Mouse (Mus musculus) intestine, postnatal 0 days (tissue): ENCODE measurements around the gene Art4. TPM values are rescaled to one million over a fixed set of nuclear protein-coding genes. Genes with fewer than 3 reads are reported as not detected.
A peak's percentile ranks its signal among the peaks of the same experiment; 100 is the strongest.

Experiments
- ATAC-seq: fragments of 200-750 bp; cut with Nextera tagmentation; 2 replicates; pipeline ENCODE4 v1.8.0; 2017; ENCODE audit warnings: mild to moderate bottlenecking, moderate TSS enrichment, moderate library complexity
- H3K27ac ChIP-seq: fragments of 300-500 bp; sonication (generic); 2 replicates; pipeline ENCODE4 v1.5.1; 2014; ENCODE audit warnings: mild to moderate bottlenecking, low read depth, low read length, moderate library complexity
- H3K27me3 ChIP-seq: fragments of 300-500 bp; sonication (generic); replicated peaks from 2 replicates; pipeline ENCODE4 v1.6.1; 2014; ENCODE audit warnings: low read length, mixed read lengths; ENCODE audit not compliant: control insufficient read depth, insufficient read depth
- H3K36me3 ChIP-seq: fragments of 300-500 bp; sonication (generic); 2 replicates; pipeline ENCODE4 v1.6.1; 2014; ENCODE audit warnings: mild to moderate bottlenecking, moderate library complexity; ENCODE audit not compliant: control insufficient read depth, insufficient read depth
- H3K4me1 ChIP-seq: fragments of 300-500 bp; sonication (generic); replicated peaks from 2 replicates; pipeline ENCODE4 v1.6.1; 2014; ENCODE audit warnings: antibody characterized with exemption, low read length, mixed read lengths; ENCODE audit not compliant: control insufficient read depth, insufficient read depth
- H3K4me2 ChIP-seq: fragments of 300-500 bp; sonication (generic); replicated peaks from 2 replicates; pipeline ENCODE4 v1.6.1; 2014; ENCODE audit warnings: low read depth, mild to moderate bottlenecking, moderate library complexity
- H3K4me3 ChIP-seq: fragments of 300-500 bp; sonication (generic); 2 replicates; pipeline ENCODE4 v1.5.1; 2014; ENCODE audit warnings: low read depth, low read length
- H3K9ac ChIP-seq: fragments of 300-500 bp; sonication (generic); 2 replicates; pipeline ENCODE4 v1.6.1; 2014; ENCODE audit warnings: mild to moderate bottlenecking, low read depth, low read length
- H3K9me3 ChIP-seq: fragments of 300-500 bp; sonication (generic); 2 replicates; pipeline ENCODE4 v1.6.1; 2016; ENCODE audit warnings: mixed run types; ENCODE audit not compliant: control insufficient read depth
- CTCF ChIP-seq: sonication (generic); IDR thresholded peaks from 2 replicates; pipeline ENCODE4 v1.5.1; 2016; ENCODE audit warnings: low read depth, mild to moderate bottlenecking, control low read depth, antibody characterized with exemption, moderate library complexity
- WGBS: fragments of 180-500 bp; shearing (Covaris S2); extraction: QIAGEN DNeasy Blood & Tissue Kit; methylation state at CpG from one replicate; pipeline ENCODE4 v1.1.7; 2014; 5-methylcytosine and 5-hydroxymethylcytosine counted together
- polyA plus RNA-seq: library from polyadenylated mRNA; unstranded; fragments of >200 nt; fragmentation: Nextera tagmentation; extraction: Ambion mirVana; gene quantifications from 2 replicates; pipeline ENCODE4 v1.2.1, GENCODE M21; 2015

Art4 gene
- polyA plus RNA-seq, 1 experiment from 2014 or later = 0.55 TPM

DNA sequence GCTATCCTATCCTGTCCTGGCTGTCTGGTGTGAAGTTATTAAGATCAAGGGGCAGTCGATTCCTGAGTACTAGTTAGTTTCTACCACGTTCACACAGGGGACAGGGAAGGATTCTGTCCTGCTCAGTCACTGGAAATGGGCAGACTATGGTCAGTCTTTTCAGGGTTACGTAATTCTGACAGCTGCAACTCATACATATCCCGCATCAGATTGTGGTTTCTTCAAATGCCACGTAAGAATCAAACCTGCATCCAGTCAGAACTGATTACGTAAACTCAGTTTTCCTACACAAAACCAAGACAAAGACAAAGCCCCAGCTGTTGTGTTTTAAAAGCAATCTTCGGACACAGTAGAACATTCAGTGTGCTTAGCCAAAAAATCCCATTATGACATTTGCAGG is 42.2 kb downstream of the Art4 start:
- Histone ChIP-seq H3K27me3 (no peaks in the 10 kb centered on the region), H3K4me3 (no peak overlapping the region), H3K9me3 (no peaks in the 10 kb centered on the region), H3K4me1 (peaks cover 10% of the 10 kb centered on the region; the same call in 1 of the 2 replicates), H3K4me2 (no peak overlapping the region), H3K36me3 (peaks cover 62% of the 10 kb centered on the region), H3K27ac (no peak overlapping the region), H3K9ac (no peak overlapping the region)
- TF ChIP-seq CTCF = no peak
- WGBS = 86% methylated on average over 7 of the region's 7 CpGs
- ATAC-seq = no peak

GRCm38 (mm10) chr6:136813117-136813516 is 44.4 kb downstream of the Art4 start:
- no peaks in the 10 kb centered on the region for H3K9me3 ChIP-seq
- no peak overlapping the region for H3K27ac ChIP-seq
- peak; percentile 70 for TF ChIP-seq CTCF
- peaks cover 44% of the 10 kb centered on the region for H3K36me3 ChIP-seq
- H3K9ac ChIP-seq = no peak overlapping the region
- no peak overlapping the region for H3K4me3 ChIP-seq
- no peak for ATAC-seq
- peaks cover 13% of the 10 kb centered on the region; the same call in 1 of the 2 replicates for H3K4me1 ChIP-seq
- no peaks in the 10 kb centered on the region for H3K27me3 ChIP-seq
- WGBS = 23% methylated on average over 4 of the region's 4 CpGs
- H3K4me2 ChIP-seq = no peak overlapping the region

GRCm38 (mm10) chr6:136811196-136811595 is 46.3 kb downstream of the Art4 start:
- TF ChIP-seq CTCF = no peak
- H3K9ac ChIP-seq = no peak overlapping the region
- ATAC-seq = 0 out of 2 replicates have a peak, but pooled peaks have one; percentile 2
- WGBS = 59% methylated on average over 10 of the region's 10 CpGs
- H3K9me3 ChIP-seq = no peaks in the 10 kb centered on the region
- peaks cover 16% of the 10 kb centered on the region; the same call in 1 of the 2 replicates for H3K4me1 ChIP-seq
- no peaks in the 10 kb centered on the region for H3K27me3 ChIP-seq
- H3K4me3 ChIP-seq = no peak overlapping the region
- peaks cover 27% of the 10 kb centered on the region for H3K36me3 ChIP-seq
- peak overlapping the region; percentile 35; the same call in 1 of the 2 replicates for H3K27ac ChIP-seq
- peak overlapping the region; percentile 35 for H3K4me2 ChIP-seq

DNA sequence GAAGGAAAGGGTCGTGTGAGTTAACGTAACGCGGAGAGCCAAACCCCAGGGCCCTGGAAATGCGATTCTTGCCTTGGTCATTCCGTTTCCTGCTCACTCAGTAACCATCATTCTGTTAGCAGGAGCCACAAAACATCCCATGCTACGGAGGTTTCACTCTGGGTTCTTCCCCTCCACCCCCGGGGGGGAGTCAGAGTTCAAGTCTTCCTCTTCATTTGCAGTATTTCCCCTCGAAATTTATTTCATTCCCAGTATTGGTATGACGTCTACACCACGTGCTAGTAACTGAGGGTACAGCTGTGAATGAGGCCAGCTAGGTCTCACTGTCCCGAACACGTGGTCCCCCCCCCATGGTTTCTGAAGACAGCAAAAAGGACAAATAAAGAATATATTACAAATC is 47.9 kb downstream of the Art4 start:
- 50% methylated on average over 13 of the region's 13 CpGs for WGBS
- peak overlapping the region; percentile 85 for H3K4me3 ChIP-seq
- peak overlapping the region; percentile 90 for H3K27ac ChIP-seq
- H3K27me3 ChIP-seq = no peaks in the 10 kb centered on the region
- H3K9me3 ChIP-seq = no peaks in the 10 kb centered on the region
- TF ChIP-seq CTCF = no peak
- peaks cover 15% of the 10 kb centered on the region for H3K36me3 ChIP-seq
- no peak for ATAC-seq
- H3K4me1 ChIP-seq = peaks cover 16% of the 10 kb centered on the region; the same call in 1 of the 2 replicates
- peak overlapping the region; percentile 79 for H3K9ac ChIP-seq
- H3K4me2 ChIP-seq = peak overlapping the region; percentile 94

DNA sequence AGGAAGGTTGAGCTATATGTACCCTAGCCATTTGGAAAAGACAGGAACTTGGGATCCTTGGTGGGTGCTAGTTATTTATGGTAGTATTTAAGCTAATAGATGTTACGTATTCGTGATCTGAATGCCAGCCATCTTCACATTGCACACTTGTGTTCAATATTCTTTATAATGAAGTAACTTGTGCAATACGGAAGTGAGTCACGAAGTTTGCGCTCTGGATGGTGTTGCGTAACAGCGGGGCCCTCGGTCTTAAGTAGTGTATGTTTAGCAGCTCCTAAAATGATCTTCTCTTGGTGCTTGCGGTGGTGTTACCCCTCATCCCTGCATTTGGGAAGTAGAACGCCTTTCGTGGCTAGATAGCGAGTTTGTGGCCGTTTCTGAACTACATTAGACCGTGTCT is 48.5 kb downstream of the Art4 start:
- Histone ChIP-seq H3K4me3 (peak overlapping the region; percentile 85), H3K9me3 (no peaks in the 10 kb centered on the region), H3K9ac (peak overlapping the region; percentile 79), H3K4me2 (peak overlapping the region; percentile 94), H3K36me3 (peaks cover 9% of the 10 kb centered on the region), H3K4me1 (peaks cover 16% of the 10 kb centered on the region; the same call in 1 of the 2 replicates), H3K27me3 (no peaks in the 10 kb centered on the region), H3K27ac (peak overlapping the region; percentile 90)
- ATAC-seq = 0 out of 2 replicates have a peak, but pooled peaks have one; percentile 23
- 10% methylated on average over 14 of the region's 14 CpGs for WGBS
- no peak for TF ChIP-seq CTCF

DNA sequence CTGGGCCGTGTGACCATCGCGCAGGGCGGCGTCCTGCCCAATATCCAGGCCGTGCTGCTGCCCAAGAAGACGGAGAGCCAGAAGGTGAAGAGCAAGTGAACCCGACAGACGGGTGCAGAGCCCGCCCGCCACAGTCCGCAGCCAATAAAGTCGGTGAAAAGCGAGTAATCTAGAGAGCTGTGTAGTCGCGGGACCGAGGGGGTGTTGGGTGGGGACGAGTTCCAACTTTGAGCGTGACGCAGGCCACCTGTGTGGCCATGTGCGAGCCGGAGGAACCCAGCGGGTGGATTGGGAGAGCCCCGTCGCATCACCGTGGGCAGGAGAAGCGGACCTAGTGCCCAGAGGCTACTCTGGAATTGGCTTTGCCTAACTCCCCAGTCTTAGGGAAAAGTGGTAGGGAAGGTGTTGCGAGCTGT is 48.9 kb downstream of the Art4 start:
- ATAC-seq = peak; percentile 8
- peak overlapping the region; percentile 79 for H3K9ac ChIP-seq
- H3K27me3 ChIP-seq = no peaks in the 10 kb centered on the region
- peaks cover 4% of the 10 kb centered on the region; the same call in 1 of the 2 replicates for H3K36me3 ChIP-seq
- no peak for TF ChIP-seq CTCF
- no peaks in the 10 kb centered on the region for H3K9me3 ChIP-seq
- H3K27ac ChIP-seq = peak overlapping the region; percentile 90
- peak overlapping the region; percentile 85 for H3K4me3 ChIP-seq
- under 1% methylated on average over 28 of the region's 28 CpGs for WGBS
- peak overlapping the region; percentile 94 for H3K4me2 ChIP-seq
- peaks cover 16% of the 10 kb centered on the region; the same call in 1 of the 2 replicates for H3K4me1 ChIP-seq
